Mouse (Mus musculus) macrophage (primary cell): ENCODE results near the gene Wnt5a. TPM values are rescaled to one million over a fixed set of nuclear protein-coding genes. Genes with fewer than 3 reads are reported as not detected.

Experiments
- H3K27ac ChIP-seq: fragments of 350-480 bp; formaldehyde crosslinking; 2 replicates; pipeline ENCODE4 v1.9.0; 2021
- H3K36me3 ChIP-seq: fragments of 350-480 bp; formaldehyde crosslinking; 2 replicates; pipeline ENCODE4 v1.9.0; 2021; ENCODE audit errors: inconsistent target
- H3K4me3 ChIP-seq: fragments of 350-480 bp; formaldehyde crosslinking; 2 replicates; pipeline ENCODE4 v1.9.0; 2021; ENCODE audit errors: inconsistent target
- H3K79me2 ChIP-seq: fragments of 350-480 bp; formaldehyde crosslinking; 2 replicates; pipeline ENCODE4 v1.9.0; 2021; ENCODE audit errors: inconsistent target
- WGBS: methylation state at CpG from one replicate; pipeline ENCODE4 v1.1.7; 2026; ENCODE audit warnings: inconsistent platforms; ENCODE audit not compliant: missing documents; 5-methylcytosine and 5-hydroxymethylcytosine counted together
- polyA plus RNA-seq: library from polyadenylated mRNA; stranded (reverse); fragments of 250-400 nt; gene quantifications from 3 replicates; pipeline ENCODE4 v1.2.4, GENCODE M21; 2018; ENCODE audit warnings: inconsistent platforms

Gene Wnt5a
- polyA plus RNA-seq, 1 experiment from 2014 or later: not detected

- Histone ChIP-seq H3K36me3 (no peaks in the 10 kb centered on the region), H3K4me3 (no peak overlapping the region), H3K27ac (no peak overlapping the region), H3K79me2 (no peaks in the 10 kb centered on the region)
- 4% methylated on average over 20 of the region's 22 CpGs for WGBS
Measured at GRCm38 (mm10) chr14:28505051-28505585, 568 bp downstream of the Wnt5a start.

DNA sequence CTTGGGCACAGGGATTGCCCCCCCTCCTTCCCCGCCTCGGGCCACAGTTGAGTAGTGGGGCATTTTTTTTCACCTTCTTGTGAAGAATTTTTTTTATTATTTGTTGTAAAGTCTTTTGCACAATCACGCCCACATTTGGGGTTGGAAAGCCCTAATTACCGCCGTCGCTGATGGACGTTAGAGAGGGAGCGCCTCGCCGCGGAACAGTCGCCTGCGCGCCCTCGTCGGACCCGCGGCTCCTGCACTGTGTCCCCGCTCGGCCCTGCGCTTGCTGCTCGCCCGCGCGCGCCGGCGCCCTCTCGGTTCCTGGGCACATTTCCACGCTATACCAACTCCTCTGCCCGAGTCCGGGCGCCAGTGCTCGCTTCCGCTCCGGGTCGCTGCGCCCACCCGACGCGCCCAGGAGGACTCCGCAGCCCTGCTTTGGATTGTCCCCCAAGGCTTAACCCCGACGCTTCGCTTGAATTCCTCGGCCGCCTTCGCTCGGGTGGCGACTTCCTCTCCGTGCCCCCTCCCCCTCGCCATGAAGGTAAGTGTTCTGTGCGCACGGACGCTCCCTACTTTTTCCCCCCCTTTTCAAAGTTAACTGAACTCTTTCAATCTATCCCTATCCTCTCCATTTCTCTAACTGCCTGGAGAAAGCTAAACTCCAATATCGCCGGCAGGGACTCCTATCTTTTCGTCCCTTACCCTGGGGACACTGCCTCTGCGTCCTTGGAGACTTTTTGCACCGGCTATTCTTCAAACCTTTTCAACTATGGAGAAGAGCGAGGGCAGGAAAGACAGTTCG lies 1.2 kb downstream of the Wnt5a start:
- WGBS: 2% methylated on average over 62 of the region's 62 CpGs
- Histone ChIP-seq H3K4me3 (no peak overlapping the region), H3K27ac (no peak overlapping the region), H3K79me2 (no peaks in the 10 kb centered on the region), H3K36me3 (no peaks in the 10 kb centered on the region)

GRCm38 (mm10) chr14:28506376-28506831 lies 1.9 kb downstream of the Wnt5a start:
- no peak overlapping the region for H3K27ac ChIP-seq
- no peak overlapping the region for H3K4me3 ChIP-seq
- no peaks in the 10 kb centered on the region for H3K79me2 ChIP-seq
- under 1% methylated on average over 29 of the region's 29 CpGs for WGBS
- no peaks in the 10 kb centered on the region for H3K36me3 ChIP-seq

- Histone ChIP-seq H3K4me3 (no peak overlapping the region), H3K27ac (no peak overlapping the region), H3K36me3 (no peaks in the 10 kb centered on the region), H3K79me2 (no peaks in the 10 kb centered on the region)
- 3% methylated on average over 15 of the region's 15 CpGs for WGBS
Measured at GRCm38 (mm10) chr14:28507011-28507410, 2.5 kb downstream of the Wnt5a start.

DNA sequence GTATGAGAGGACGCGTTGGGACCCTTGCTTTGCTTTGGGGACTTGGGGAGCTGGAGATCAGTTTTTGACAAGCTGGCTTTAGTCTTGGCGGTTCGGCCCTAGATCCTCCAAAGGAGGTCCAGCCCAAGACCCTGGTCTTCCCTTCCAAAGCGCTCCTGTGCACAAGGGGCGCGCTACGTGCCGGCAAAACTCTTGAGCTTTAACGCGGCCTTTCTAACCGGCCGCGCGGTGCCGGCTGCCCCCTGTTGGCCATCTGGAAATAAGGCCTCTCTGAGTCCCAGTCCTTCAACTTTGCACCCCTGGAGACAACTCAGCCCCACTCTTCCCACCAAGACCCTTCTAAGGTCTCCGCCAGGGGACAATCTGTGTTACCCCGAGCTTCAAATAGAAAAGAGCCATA lies 2.9 kb downstream of the Wnt5a start:
- Histone ChIP-seq H3K4me3 (no peak overlapping the region), H3K36me3 (no peaks in the 10 kb centered on the region), H3K79me2 (no peaks in the 10 kb centered on the region), H3K27ac (no peak overlapping the region)
- WGBS: under 1% methylated on average over 18 of the region's 18 CpGs

GRCm38 (mm10) chr14:28508288-28509258 lies 4.0 kb downstream of the Wnt5a start:
- no peak overlapping the region for H3K27ac ChIP-seq
- 16% methylated on average over 27 of the region's 27 CpGs for WGBS
- no peaks in the 10 kb centered on the region for H3K36me3 ChIP-seq
- no peaks in the 10 kb centered on the region for H3K79me2 ChIP-seq
- H3K4me3 ChIP-seq: no peak overlapping the region

- 3% methylated on average over 44 of the region's 47 CpGs for WGBS
- H3K27ac ChIP-seq: no peak overlapping the region
- H3K79me2 ChIP-seq: no peaks in the 10 kb centered on the region
- H3K36me3 ChIP-seq: no peaks in the 10 kb centered on the region
- H3K4me3 ChIP-seq: no peak overlapping the region
Measured at GRCm38 (mm10) chr14:28509441-28510340, 5.1 kb downstream of the Wnt5a start.

- no peaks in the 10 kb centered on the region for H3K79me2 ChIP-seq
- no peak overlapping the region for H3K4me3 ChIP-seq
- no peaks in the 10 kb centered on the region for H3K36me3 ChIP-seq
- no peak overlapping the region for H3K27ac ChIP-seq
- 4% methylated on average over 29 of the region's 29 CpGs for WGBS
Measured at GRCm38 (mm10) chr14:28510341-28511028, 5.9 kb downstream of the Wnt5a start.

DNA sequence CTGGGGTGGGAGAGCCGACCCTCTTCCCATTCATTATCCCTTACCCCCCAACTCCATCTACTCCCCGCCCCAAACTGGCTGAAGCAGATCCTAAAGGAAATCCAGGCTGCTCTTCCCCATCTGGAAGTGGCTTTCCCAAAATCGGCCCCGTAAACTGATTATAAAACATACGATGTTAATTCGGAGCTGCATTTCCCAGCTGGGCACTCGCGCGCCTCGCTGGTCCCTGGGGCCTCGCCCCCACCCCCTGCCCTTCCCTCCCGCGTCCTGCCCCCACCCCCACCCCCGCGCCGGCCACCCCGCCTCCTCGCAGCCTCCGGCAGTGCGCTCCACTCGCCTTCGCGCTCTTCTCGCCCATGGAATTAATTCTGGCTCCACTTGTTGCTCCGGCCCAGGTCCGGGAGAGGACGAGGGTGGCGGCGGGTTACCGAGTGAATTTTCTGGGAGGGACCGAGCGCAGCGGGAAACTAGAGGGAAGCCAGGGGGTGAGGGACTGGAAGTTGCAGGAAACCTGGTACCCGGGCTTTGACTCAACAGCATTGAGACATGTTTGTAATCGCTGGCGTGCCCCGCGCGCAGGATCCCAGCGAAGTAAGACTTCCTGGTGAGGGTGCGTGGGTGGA lies 6.6 kb downstream of the Wnt5a start:
- Histone ChIP-seq H3K4me3 (no peak overlapping the region), H3K79me2 (no peaks in the 10 kb centered on the region), H3K27ac (no peak overlapping the region), H3K36me3 (no peaks in the 10 kb centered on the region)
- WGBS: 3% methylated on average over 33 of the region's 41 CpGs

DNA sequence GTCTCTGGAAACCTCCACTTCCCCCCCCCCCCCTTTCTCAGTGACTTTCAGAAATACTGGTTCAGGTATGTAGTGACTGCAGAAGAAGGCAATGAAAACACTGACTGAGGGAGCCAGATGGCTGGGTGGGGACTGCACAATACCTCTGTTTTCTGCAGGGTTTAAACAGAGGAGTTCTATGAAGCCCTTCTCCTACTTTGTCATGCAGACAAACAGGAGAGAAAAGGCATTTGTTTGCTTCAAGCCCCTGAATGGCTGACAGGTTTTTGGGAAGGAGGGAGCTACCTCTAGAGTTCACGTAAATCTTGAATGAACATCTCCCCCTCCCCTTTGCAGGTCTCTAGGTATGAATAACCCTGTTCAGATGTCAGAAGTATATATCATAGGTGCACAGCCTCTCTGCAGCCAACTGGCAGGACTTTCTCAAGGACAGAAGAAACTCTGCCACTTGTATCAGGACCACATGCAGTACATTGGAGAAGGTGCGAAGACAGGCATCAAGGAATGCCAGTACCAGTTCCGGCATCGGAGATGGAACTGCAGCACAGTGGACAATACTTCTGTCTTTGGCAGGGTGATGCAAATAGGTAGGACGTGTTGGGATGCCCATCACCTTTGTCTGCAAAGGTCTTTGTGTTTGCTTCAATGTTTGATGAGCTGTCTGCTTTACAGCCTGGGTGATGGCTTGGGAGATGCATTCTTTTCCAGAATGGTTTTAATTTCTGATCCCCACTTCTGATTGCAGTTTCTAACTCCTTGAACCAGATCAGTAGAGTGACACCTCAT lies 8.4 kb downstream of the Wnt5a start:
- 89% methylated on average over 5 of the region's 5 CpGs for WGBS
- H3K79me2 ChIP-seq: no peaks in the 10 kb centered on the region
- no peaks in the 10 kb centered on the region for H3K36me3 ChIP-seq
- no peak overlapping the region for H3K27ac ChIP-seq
- H3K4me3 ChIP-seq: no peak overlapping the region

DNA sequence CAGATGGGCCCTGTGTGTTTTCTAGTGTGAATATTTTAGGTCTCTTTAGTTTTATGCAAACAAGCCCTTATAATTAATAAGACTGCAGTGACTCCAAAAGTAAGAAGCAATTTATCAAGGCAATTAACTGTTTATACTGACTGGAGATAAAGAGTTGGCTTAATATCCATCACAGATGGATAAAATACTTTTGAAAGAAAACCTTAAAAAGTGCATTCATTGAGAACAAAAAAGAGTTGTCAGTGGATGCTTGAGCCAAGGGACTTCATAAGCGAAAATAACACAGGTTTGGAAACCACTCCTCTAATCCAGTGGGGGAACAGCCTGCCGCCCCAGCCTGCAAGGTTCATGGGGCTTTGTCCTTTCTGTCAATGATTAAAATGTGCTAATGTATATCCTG lies 9.6 kb downstream of the Wnt5a start:
- H3K36me3 ChIP-seq: no peaks in the 10 kb centered on the region
- no peak overlapping the region for H3K4me3 ChIP-seq
- no peak overlapping the region for H3K27ac ChIP-seq
- H3K79me2 ChIP-seq: no peaks in the 10 kb centered on the region
- WGBS: 68% methylated on average over 2 of the region's 2 CpGs

- no peak overlapping the region for H3K27ac ChIP-seq
- H3K79me2 ChIP-seq: no peaks in the 10 kb centered on the region
- no peak overlapping the region for H3K4me3 ChIP-seq
- H3K36me3 ChIP-seq: no peaks in the 10 kb centered on the region
- 73% methylated on average over 6 of the region's 6 CpGs for WGBS
Measured at GRCm38 (mm10) chr14:28515331-28515730, 10.8 kb downstream of the Wnt5a start.
